Mouse (Mus musculus): ENCODE measurements around the gene Cdk5.

DNA sequence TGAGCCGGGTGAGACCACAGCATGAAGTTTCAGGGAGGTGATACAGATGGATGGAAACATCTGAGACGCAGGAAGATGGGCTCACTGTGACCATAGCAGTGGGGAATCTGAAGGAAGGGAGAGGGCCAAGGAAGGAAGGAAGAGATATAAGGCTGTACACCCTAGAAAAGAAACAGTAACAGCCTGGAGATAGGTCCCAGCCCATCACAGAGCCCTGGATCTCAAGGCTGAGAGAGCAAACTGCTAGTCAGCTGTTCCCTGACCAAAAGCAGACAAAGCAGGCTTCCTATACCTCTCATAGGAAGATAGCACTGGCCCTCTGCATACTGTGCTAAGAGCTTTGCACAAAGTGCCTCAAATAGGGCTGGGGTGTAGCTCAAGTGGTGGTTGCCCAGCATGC is 44.6 kb downstream of the Cdk5 start:
- no peak for TF ChIP-seq CTCF (IDR thresholded peaks at IDR 0.05; ENCODE audit: low read depth)
- TF ChIP-seq EP300 (IDR thresholded peaks at IDR 0.05; ENCODE audit: low read depth): no peak

Data from heart, postnatal 0 days (tissue).